Mouse (Mus musculus): ENCODE results near the gene Id3.

- TF ChIP-seq CTCF (IDR thresholded peaks at IDR 0.05) (no peak), POLR2A (IDR thresholded peaks at IDR 0.05; ENCODE audit: insufficient read depth, low read depth, low read length) (no peak), EP300 (IDR thresholded peaks at IDR 0.05; ENCODE audit: insufficient read depth, low read depth, low read length) (no peak)
These were observed 11.2 kb downstream of the Id3 start for GRCm38 (mm10) chr4:136154462-136154861.
